Mouse (Mus musculus) erythroid progenitor cell, adult 5-6 weeks (primary cell): ENCODE results near the gene Rtn4. TPM values are rescaled to one million over a fixed set of nuclear protein-coding genes. Genes with fewer than 3 reads are reported as not detected.

ENCODE experiments used
- total RNA-seq, 2 experiments: library from RNA; stranded (forward) in 1 of 2; stranded (reverse) in 1 of 2; fragments of 150-400 nt in 1 of 2; fragments of 186-747, 209-891 nt in 1 of 2; gene quantifications; 2 replicates each; pipeline versions ENCODE4 v1.2.3 to v1.2.4; 2015 to 2017; ENCODE audit warnings: low replicate concordance in 2 of 2

Gene Rtn4
- total RNA-seq, 2 experiments from 2014 or later = 46.8 to 50.7 TPM

Other genes starting within 250 kb of the Rtn4 start
- gene Prorsd1, start 177.9 kb upstream of the Rtn4 start, total RNA-seq (2015; ENCODE audit: low replicate concordance) = 11.3 and 13.3 TPM in 2 replicates
- gene Prorsd1, start 177.9 kb upstream of the Rtn4 start, total RNA-seq (2017; ENCODE audit: low replicate concordance) = 11.9 and 18.2 TPM in 2 replicates
- 0.36 and 15.1 TPM in 2 replicates for gene Mtif2, start 166.5 kb upstream of the Rtn4 start, total RNA-seq (2015; ENCODE audit: low replicate concordance)
- gene Mtif2, start 166.5 kb upstream of the Rtn4 start, total RNA-seq (2017; ENCODE audit: low replicate concordance) = 7.8 and 17.4 TPM in 2 replicates
- not detected in 2 replicates for gene Clhc1, start 145.0 kb upstream of the Rtn4 start, total RNA-seq (2015; ENCODE audit: low replicate concordance)
- 0.26 TPM in 1 of 2 replicates, not detected in the other for gene Clhc1, start 145.0 kb upstream of the Rtn4 start, total RNA-seq (2017; ENCODE audit: low replicate concordance)
- 519 and 610 TPM in 2 replicates for gene Rps27a, start 144.8 kb upstream of the Rtn4 start, total RNA-seq (2015; ENCODE audit: low replicate concordance)
- gene Rps27a, start 144.8 kb upstream of the Rtn4 start, total RNA-seq (2017; ENCODE audit: low replicate concordance) = 253 and 374 TPM in 2 replicates
- not detected in 2 replicates for gene 4931440F15Rik, start 132.7 kb downstream of the Rtn4 start, total RNA-seq (2015; ENCODE audit: low replicate concordance)
- gene 4931440F15Rik, start 132.7 kb downstream of the Rtn4 start, total RNA-seq (2017; ENCODE audit: low replicate concordance) = not detected in 2 replicates